Mouse (Mus musculus): ENCODE measurements around the gene Epb41l5.

DNA sequence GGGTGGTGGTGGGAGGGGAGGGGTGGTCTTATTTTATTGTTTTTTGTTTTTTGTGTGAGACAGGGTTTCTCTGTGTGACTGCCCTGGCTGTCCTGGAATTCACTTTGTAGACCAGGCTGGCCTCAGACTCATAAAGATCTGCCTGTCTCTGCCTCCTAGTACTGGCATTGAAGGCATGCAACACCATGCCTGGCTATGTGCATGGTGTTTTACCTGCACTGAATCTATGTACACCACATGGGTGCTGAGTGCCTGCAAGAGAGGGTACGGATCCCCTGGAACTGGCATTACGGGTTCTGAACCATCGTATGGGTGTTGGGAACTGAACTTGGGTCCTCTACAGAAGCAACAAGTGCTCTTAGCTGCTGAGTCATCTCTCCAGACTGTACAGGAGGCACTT, 142.8 kb downstream of the Epb41l5 start:
- no peak for TF ChIP-seq POLR2A (IDR thresholded peaks at IDR 0.05; ENCODE audit: control insufficient read depth, low read depth, low read length)
- no peak for TF ChIP-seq CTCF (IDR thresholded peaks at IDR 0.05; ENCODE audit: control insufficient read depth, insufficient read depth, insufficient replicate concordance, low read depth, low read length)
